Mouse (Mus musculus) stomach, postnatal 0 days (tissue): ENCODE results near the gene Pax4. TPM values are rescaled to one million over a fixed set of nuclear protein-coding genes. Genes with fewer than 3 reads are reported as not detected.

ENCODE experiments used
- ATAC-seq: fragments of 200-750 bp; cut with Nextera tagmentation; 2 replicates; pipeline ENCODE4 v1.8.0; 2017; ENCODE audit not compliant: low FRiP score, low TSS enrichment
- DNase-seq: peaks from one replicate; pipeline ENCODE4 v3.0.0-alpha.2; 2016; ENCODE audit warnings: low spot score
- H3K27ac ChIP-seq: fragments of 300-500 bp; sonication (generic); replicated peaks from 2 replicates; pipeline ENCODE4 v1.5.1; 2014; ENCODE audit warnings: mild to moderate bottlenecking, control low read depth
- H3K27me3 ChIP-seq: fragments of 300-500 bp; sonication (generic); 2 replicates; pipeline ENCODE4 v1.6.1; 2014; ENCODE audit warnings: low read length; ENCODE audit not compliant: control insufficient read depth, insufficient read depth
- H3K36me3 ChIP-seq: fragments of 300-500 bp; sonication (generic); 2 replicates; pipeline ENCODE4 v1.6.1; 2014; ENCODE audit warnings: low read length, mixed read lengths; ENCODE audit not compliant: control insufficient read depth, insufficient read depth
- H3K4me1 ChIP-seq: fragments of 300-500 bp; sonication (generic); replicated peaks from 2 replicates; pipeline ENCODE4 v1.6.1; 2014; ENCODE audit warnings: antibody characterized with exemption; ENCODE audit not compliant: control insufficient read depth, insufficient read depth
- H3K4me2 ChIP-seq: fragments of 300-500 bp; sonication (generic); replicated peaks from 2 replicates; pipeline ENCODE4 v1.6.1; 2014; ENCODE audit warnings: low read depth, mild to moderate bottlenecking, control low read depth, moderate library complexity
- H3K4me3 ChIP-seq: fragments of 300-500 bp; sonication (generic); 2 replicates; pipeline ENCODE4 v1.5.1; 2014; ENCODE audit warnings: low read depth, low read length, control low read depth
- H3K9ac ChIP-seq: fragments of 300-500 bp; sonication (generic); 2 replicates; pipeline ENCODE4 v1.6.1; 2014; ENCODE audit warnings: mild to moderate bottlenecking, low read length, control low read depth, mixed read lengths
- H3K9me3 ChIP-seq: fragments of 300-500 bp; sonication (generic); 2 replicates; pipeline ENCODE4 v1.6.1; 2016; ENCODE audit warnings: low read length; ENCODE audit not compliant: control insufficient read depth
- CTCF ChIP-seq: IDR thresholded peaks from 2 replicates; pipeline ENCODE4 v1.5.1; 2016; ENCODE audit warnings: antibody characterized with exemption, low read depth, mild to moderate bottlenecking, moderate library complexity
- EP300 ChIP-seq: optimal IDR thresholded peaks from 2 replicates; pipeline ENCODE3; 2016; ENCODE audit warnings: antibody characterized with exemption
- WGBS: fragments of 180-500 bp; shearing (Covaris S2); extraction: QIAGEN DNeasy Blood & Tissue Kit; methylation state at CpG from one replicate; pipeline ENCODE4 v1.1.7; 2014; 5-methylcytosine and 5-hydroxymethylcytosine counted together
- polyA plus RNA-seq: library from polyadenylated mRNA; unstranded; fragments of >200 nt; fragmentation: Nextera tagmentation; extraction: Ambion mirVana; gene quantifications from 2 replicates; pipeline ENCODE4 v1.2.1, GENCODE M21; 2015

Pax4 gene
- polyA plus RNA-seq, 1 experiment from 2014 or later, result not detected

DNA sequence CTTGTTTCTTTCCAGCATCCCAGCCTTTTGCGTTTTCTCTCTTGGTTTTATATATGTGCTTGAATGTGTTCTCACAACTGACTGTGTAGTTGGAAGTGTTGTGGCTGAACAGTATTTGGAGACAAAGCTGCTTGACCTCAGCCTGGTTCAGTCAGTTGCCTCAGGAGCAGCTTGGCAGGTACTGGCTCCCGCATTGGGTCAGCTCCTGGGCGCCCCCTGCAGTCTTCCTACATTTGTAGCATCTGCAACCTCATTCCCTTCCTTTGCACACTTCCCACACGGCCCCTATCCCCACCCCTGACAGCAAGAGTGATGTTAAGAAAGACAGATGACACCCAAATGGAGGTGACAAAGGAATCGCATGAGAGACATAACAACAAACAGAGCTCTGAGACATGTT lies 11.4 kb upstream of the Pax4 start:
- Histone ChIP-seq H3K4me3 (no peak overlapping the region), H3K36me3 (no peaks in the 10 kb centered on the region), H3K4me1 (no peaks in the 10 kb centered on the region), H3K27me3 (no peaks in the 10 kb centered on the region), H3K27ac (no peak overlapping the region), H3K9me3 (no peaks in the 10 kb centered on the region), H3K4me2 (no peak overlapping the region), H3K9ac (no peak overlapping the region)
- WGBS, result 6% methylated on average over 5 of the region's 5 CpGs
- TF ChIP-seq EP300 (no peak), CTCF (peak; percentile 74)
- DNase-seq, result peak; percentile 74
- no peak for ATAC-seq

DNA sequence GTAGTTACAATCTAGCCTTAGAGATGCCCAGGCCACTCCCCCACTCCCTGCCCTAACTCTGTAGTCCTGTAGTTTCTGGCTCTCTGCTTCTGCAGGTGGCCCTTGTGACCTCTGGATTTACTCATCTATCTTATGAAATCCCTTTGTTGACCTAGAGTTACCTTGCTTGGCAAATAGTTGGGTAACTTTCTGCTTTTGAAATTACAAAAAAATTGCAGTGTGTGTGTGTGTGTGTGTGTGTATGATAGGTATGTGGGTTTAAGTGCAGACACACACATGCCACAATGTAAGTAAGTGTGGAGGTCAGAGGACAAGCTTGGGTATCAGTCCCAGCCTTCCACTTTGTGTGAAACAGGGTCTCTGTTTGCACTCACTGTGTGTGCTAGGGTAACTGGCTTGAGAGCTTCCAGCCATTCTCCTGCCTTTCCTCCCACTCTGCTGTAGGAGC lies 10.1 kb upstream of the Pax4 start:
- Histone ChIP-seq H3K4me3 (no peak overlapping the region), H3K4me2 (no peak overlapping the region), H3K27me3 (no peaks in the 10 kb centered on the region), H3K9ac (no peak overlapping the region), H3K4me1 (no peaks in the 10 kb centered on the region), H3K27ac (no peak overlapping the region), H3K9me3 (no peaks in the 10 kb centered on the region), H3K36me3 (no peaks in the 10 kb centered on the region)
- ATAC-seq (peak; percentile 32; the same call in 1 of the 2 replicates), DNase-seq (no peak)
- TF ChIP-seq EP300 (no peak), CTCF (no peak)

DNA sequence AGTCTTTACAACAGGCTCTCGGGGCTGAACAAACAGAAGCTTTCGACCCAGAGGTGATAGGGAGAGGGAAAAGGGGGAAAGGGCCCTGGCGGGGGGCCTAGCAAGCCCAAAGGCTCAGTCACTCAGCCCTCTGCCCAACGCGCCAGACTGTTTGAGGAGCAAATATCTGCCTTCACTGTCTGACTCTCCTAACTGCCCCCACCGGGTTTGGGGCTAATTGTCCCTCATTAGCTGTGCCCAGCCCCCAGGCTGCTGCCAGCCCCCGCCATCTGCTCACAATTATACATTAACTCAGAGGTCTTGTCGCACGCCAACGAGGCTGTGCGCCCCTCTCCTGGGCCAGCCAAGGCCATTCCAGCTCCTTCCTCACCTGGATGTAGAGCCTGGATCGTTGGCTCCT lies 1.8 kb upstream of the Pax4 start:
- no peak for ATAC-seq
- Histone ChIP-seq H3K36me3 (no peaks in the 10 kb centered on the region), H3K4me2 (no peak overlapping the region), H3K27ac (no peak overlapping the region), H3K9ac (no peak overlapping the region), H3K4me3 (no peak overlapping the region), H3K27me3 (peaks cover 6% of the 10 kb centered on the region; the same call in 1 of the 2 replicates), H3K9me3 (no peaks in the 10 kb centered on the region), H3K4me1 (no peaks in the 10 kb centered on the region)
- WGBS, result 1% methylated on average over 11 of the region's 12 CpGs
- DNase-seq, result no peak
- TF ChIP-seq EP300 (no peak), CTCF (no peak)

DNA sequence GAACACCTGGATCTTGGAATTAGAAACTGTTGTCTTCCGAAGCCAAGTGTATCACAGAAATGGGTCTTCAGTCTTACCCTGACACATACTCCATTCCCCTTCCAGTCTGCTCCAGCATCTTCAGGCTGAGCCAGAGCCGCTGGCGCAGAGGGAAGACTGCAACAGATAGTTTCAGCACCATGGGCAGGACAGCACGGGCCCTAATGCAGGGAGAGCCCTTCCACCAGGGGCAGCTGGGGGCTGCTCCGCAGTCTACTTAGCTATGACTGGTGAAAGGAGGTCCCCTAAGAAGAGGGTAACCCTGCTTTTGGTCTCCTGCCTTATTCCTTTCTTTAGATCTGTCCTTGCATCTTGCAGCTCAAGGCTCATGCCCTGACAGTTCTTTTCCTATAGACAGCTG lies 1.3 kb upstream of the Pax4 start:
- no peaks in the 10 kb centered on the region for H3K4me1 ChIP-seq
- ATAC-seq, result no peak
- no peak overlapping the region for H3K4me2 ChIP-seq
- no peak for DNase-seq
- no peaks in the 10 kb centered on the region for H3K36me3 ChIP-seq
- H3K9ac ChIP-seq, result no peak overlapping the region
- H3K4me3 ChIP-seq, result no peak overlapping the region
- H3K9me3 ChIP-seq, result no peaks in the 10 kb centered on the region
- no peak overlapping the region for H3K27ac ChIP-seq
- TF ChIP-seq EP300 (no peak), CTCF (0 out of 2 replicates have a peak, but pooled peaks have one; percentile 1)
- WGBS, result 15% methylated on average over 5 of the region's 5 CpGs
- H3K27me3 ChIP-seq, result peaks cover 6% of the 10 kb centered on the region; the same call in 1 of the 2 replicates

DNA sequence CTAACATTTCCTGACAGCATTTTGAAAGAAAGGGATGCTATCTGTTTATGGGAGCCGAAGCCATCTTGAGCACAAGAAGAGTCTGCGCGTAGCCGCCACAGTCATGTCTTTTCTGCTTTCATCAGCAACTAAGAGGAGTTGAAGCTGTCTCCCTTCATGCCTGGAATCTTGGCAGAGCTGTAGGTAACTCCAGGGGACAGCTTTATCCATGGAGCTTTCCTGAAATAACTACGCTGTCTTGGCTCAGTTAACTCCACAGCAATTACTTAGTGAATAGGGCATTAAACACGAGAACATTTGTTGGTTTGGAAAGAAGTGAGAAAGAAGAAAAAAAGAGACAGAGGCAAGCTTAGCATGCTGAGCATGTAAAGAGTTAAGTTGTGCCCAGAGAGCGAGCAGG lies 1.2 kb downstream of the Pax4 start:
- Histone ChIP-seq H3K36me3 (no peaks in the 10 kb centered on the region), H3K4me3 (no peak overlapping the region), H3K27me3 (peaks cover 6% of the 10 kb centered on the region; the same call in 1 of the 2 replicates), H3K9ac (no peak overlapping the region), H3K4me1 (no peaks in the 10 kb centered on the region), H3K9me3 (no peaks in the 10 kb centered on the region), H3K27ac (no peak overlapping the region), H3K4me2 (no peak overlapping the region)
- no peak for TF ChIP-seq CTCF
- TF ChIP-seq EP300, result no peak
- ATAC-seq (no peak), DNase-seq (no peak)
- 76% methylated on average over 7 of the region's 7 CpGs for WGBS

DNA sequence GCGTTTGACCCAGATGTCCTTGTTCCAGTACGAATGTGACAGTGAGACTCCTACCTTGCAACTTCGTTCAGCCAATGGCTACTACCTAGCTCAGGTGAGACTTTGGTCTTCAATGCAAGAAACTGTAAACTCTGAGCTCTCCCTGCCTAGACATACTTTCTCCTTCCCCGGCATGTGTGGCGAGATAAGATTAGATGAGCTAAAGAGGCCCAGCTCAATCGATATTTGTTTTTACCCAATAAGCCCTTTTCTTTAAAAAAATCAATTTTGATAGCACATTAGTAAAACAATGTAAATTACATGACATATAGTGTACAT lies 17.7 kb downstream of the Pax4 start:
- DNase-seq, result no peak
- no peak for ATAC-seq
- Histone ChIP-seq H3K9ac (no peak overlapping the region), H3K27ac (no peak overlapping the region), H3K4me3 (no peak overlapping the region), H3K4me2 (no peak overlapping the region), H3K36me3 (no peaks in the 10 kb centered on the region), H3K9me3 (no peaks in the 10 kb centered on the region), H3K27me3 (no peaks in the 10 kb centered on the region), H3K4me1 (no peaks in the 10 kb centered on the region)
- TF ChIP-seq CTCF, result no peak
- no peak for TF ChIP-seq EP300
- WGBS, result 54% methylated on average over 6 of the region's 6 CpGs
